Mouse (Mus musculus) right cerebral cortex, adult 2 months (tissue): ENCODE measurements at regions not wholly inside any gene's neighbourhood (a gene's known extent, or its start where the extent isn't known, plus 50 kb on each side); places are given as distances from the start of the nearest gene placed in this dataset.

Source experiments
- DNase-seq, 2 experiments: peaks; one replicate each; pipeline ENCODE4 v3.0.0; 2021 to 2022; ENCODE audit warnings: low spot score in 2 of 2

DNA sequence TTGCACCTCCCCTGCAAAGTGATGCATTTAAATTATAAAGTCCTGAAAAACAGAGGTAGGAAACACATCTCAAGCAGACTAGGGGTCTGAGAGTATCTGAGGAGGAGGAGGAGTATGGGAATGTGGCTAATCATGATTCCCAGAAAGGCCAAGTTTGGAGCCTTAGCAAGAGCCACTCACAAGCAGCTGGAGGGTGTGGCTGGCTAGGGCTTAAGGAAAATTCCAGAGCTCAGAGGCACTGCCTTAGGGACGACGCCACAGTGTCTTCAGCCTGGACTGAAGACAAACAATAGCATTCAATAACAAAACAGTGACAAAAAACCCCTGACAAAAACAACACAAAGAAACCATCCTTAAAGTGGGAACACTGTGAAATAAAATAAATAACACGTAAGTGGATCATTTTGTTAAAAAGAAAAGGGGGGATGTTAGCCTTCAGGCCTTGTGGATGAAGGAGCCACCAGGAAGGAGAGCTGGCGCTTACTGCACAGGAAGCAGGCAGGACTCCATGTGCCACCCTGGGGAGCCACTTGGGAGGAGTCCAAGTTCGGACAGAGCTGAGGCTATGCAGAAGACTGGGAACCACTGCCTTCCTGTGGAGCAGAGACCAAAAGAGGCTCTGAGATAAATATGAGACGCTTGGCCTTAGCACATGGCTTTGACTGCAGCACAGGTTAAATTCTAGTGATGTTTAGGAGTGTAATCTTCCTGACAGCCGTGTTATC lies 56.6 kb upstream of the Serpine2 start:
- no peak for DNase-seq
